Mouse (Mus musculus): ENCODE measurements around the gene Zfp148. TPM values are rescaled to one million over a fixed set of nuclear protein-coding genes. Genes with fewer than 3 reads are reported as not detected.
"Not testable (repeated sequence)": the region's sequence is repeated elsewhere in the genome, so short reads cannot be mapped to it uniquely, and the experiment has no call there.

Zfp148 gene
- 53.3 and 55.9 TPM in 2 replicates for polyA plus RNA-seq (2015; fragmentation: Nextera tagmentation; extraction: Ambion mirVana)

GRCm38 (mm10) chr16:33379944-33380881, at the start of gene Zfp148:
Gene Zfp148, plus strand, starts transcription at chr16:33380836.
- Histone ChIP-seq H3K9ac (peak within 1 kb of the TSS; percentile 90), H3K4me3 (replicated peaks) (peak within 1 kb of the TSS; percentile 85), H3K4me2 (peak within 1 kb of the TSS; percentile 76), H3K27ac (peak within 1 kb of the TSS; percentile 96)
- not testable (repeated sequence) for H3K4me1 ChIP-seq; H3K9me3 ChIP-seq; H3K27me3 ChIP-seq (replicated peaks); H3K36me3 ChIP-seq
- peak; percentile 88 for ATAC-seq (ENCODE audit: insufficient read depth, low FRiP score, low read depth)
- WGBS, result 2% methylated on average over 50 of the region's 50 CpGs

- H3K27me3 ChIP-seq (replicated peaks), result no peaks in the 10 kb centered on the region
- no peak overlapping the region for H3K9ac ChIP-seq
- H3K9me3 ChIP-seq, result no peaks in the 10 kb centered on the region
- H3K4me3 ChIP-seq (replicated peaks), result no peak overlapping the region
- no peaks in the 10 kb centered on the region for H3K36me3 ChIP-seq
- 0 out of 2 replicates have a peak, but pooled peaks cover 8% of the 10 kb centered on the region for H3K4me1 ChIP-seq
- H3K4me2 ChIP-seq, result no peak overlapping the region
- H3K27ac ChIP-seq, result no peak overlapping the region
- ATAC-seq (ENCODE audit: insufficient read depth, low FRiP score, low read depth), result no peak
- 72% methylated on average over 14 of the region's 14 CpGs for WGBS
Measured at GRCm38 (mm10) chr16:33333015-33333414, 47.6 kb upstream of the Zfp148 start.

GRCm38 (mm10) chr16:33337177-33337576, 43.5 kb upstream of the Zfp148 start:
- ATAC-seq (ENCODE audit: insufficient read depth, low FRiP score, low read depth), result peak; percentile 70; the same call in 1 of the 2 replicates
- Histone ChIP-seq H3K36me3 (no peaks in the 10 kb centered on the region), H3K4me3 (replicated peaks) (no peak overlapping the region), H3K9ac (no peak overlapping the region), H3K27ac (no peak overlapping the region), H3K27me3 (replicated peaks) (no peaks in the 10 kb centered on the region), H3K9me3 (no peaks in the 10 kb centered on the region), H3K4me2 (peak overlapping the region; percentile 38), H3K4me1 (0 out of 2 replicates have a peak, but pooled peaks cover 8% of the 10 kb centered on the region)
- 8% methylated on average over 8 of the region's 8 CpGs for WGBS

- Histone ChIP-seq H3K4me2 (peak overlapping the region; percentile 38), H3K4me1 (0 out of 2 replicates have a peak, but pooled peaks cover 8% of the 10 kb centered on the region), H3K9me3 (no peaks in the 10 kb centered on the region), H3K27me3 (replicated peaks) (no peaks in the 10 kb centered on the region), H3K36me3 (no peaks in the 10 kb centered on the region), H3K4me3 (replicated peaks) (no peak overlapping the region), H3K27ac (no peak overlapping the region), H3K9ac (no peak overlapping the region)
- ATAC-seq (ENCODE audit: insufficient read depth, low FRiP score, low read depth), result no peak
- 70% methylated on average over 10 of the region's 10 CpGs for WGBS
Measured at GRCm38 (mm10) chr16:33337681-33338080, 43.0 kb upstream of the Zfp148 start.

GRCm38 (mm10) chr16:33338492-33338891, 42.1 kb upstream of the Zfp148 start:
- H3K9me3 ChIP-seq, result no peaks in the 10 kb centered on the region
- WGBS, result 44% methylated on average over 4 of the region's 4 CpGs
- H3K27ac ChIP-seq, result no peak overlapping the region
- H3K36me3 ChIP-seq, result no peaks in the 10 kb centered on the region
- 0 out of 2 replicates have a peak, but pooled peaks cover 8% of the 10 kb centered on the region for H3K4me1 ChIP-seq
- no peak overlapping the region for H3K4me3 ChIP-seq (replicated peaks)
- H3K27me3 ChIP-seq (replicated peaks), result no peaks in the 10 kb centered on the region
- ATAC-seq (ENCODE audit: insufficient read depth, low FRiP score, low read depth), result no peak
- no peak overlapping the region for H3K9ac ChIP-seq
- H3K4me2 ChIP-seq, result no peak overlapping the region

GRCm38 (mm10) chr16:33339476-33339875, 41.2 kb upstream of the Zfp148 start:
- no peak for ATAC-seq (ENCODE audit: insufficient read depth, low FRiP score, low read depth)
- H3K4me2 ChIP-seq, result no peak overlapping the region
- no peaks in the 10 kb centered on the region for H3K36me3 ChIP-seq
- H3K27me3 ChIP-seq (replicated peaks), result no peaks in the 10 kb centered on the region
- H3K4me3 ChIP-seq (replicated peaks), result no peak overlapping the region
- H3K9me3 ChIP-seq, result no peaks in the 10 kb centered on the region
- H3K4me1 ChIP-seq, result 0 out of 2 replicates have a peak, but pooled peaks cover 8% of the 10 kb centered on the region
- no peak overlapping the region for H3K27ac ChIP-seq
- no peak overlapping the region for H3K9ac ChIP-seq
- WGBS, result 73% methylated on average over 2 of the region's 2 CpGs

- Histone ChIP-seq H3K27ac (no peak overlapping the region), H3K9ac (no peak overlapping the region), H3K4me2 (no peak overlapping the region), H3K36me3 (no peaks in the 10 kb centered on the region), H3K4me1 (0 out of 2 replicates have a peak, but pooled peaks cover 6% of the 10 kb centered on the region), H3K9me3 (no peaks in the 10 kb centered on the region), H3K4me3 (replicated peaks) (no peak overlapping the region), H3K27me3 (replicated peaks) (no peaks in the 10 kb centered on the region)
- WGBS, result 50% methylated on average over 1 of the region's 1 CpGs
- no peak for ATAC-seq (ENCODE audit: insufficient read depth, low FRiP score, low read depth)
Measured at GRCm38 (mm10) chr16:33342356-33342755, 38.3 kb upstream of the Zfp148 start.

- no peak for ATAC-seq (ENCODE audit: insufficient read depth, low FRiP score, low read depth)
- H3K27ac ChIP-seq, result no peak overlapping the region
- H3K4me1 ChIP-seq, result no peaks in the 10 kb centered on the region
- no peaks in the 10 kb centered on the region for H3K27me3 ChIP-seq (replicated peaks)
- WGBS, result 53% methylated on average over 5 of the region's 5 CpGs
- no peak overlapping the region for H3K4me3 ChIP-seq (replicated peaks)
- H3K9me3 ChIP-seq, result no peaks in the 10 kb centered on the region
- no peaks in the 10 kb centered on the region for H3K36me3 ChIP-seq
- no peak overlapping the region for H3K4me2 ChIP-seq
- H3K9ac ChIP-seq, result no peak overlapping the region
Measured at GRCm38 (mm10) chr16:33343106-33343505, 37.5 kb upstream of the Zfp148 start.

- no peaks in the 10 kb centered on the region for H3K9me3 ChIP-seq
- WGBS, result 82% methylated on average over 7 of the region's 7 CpGs
- no peak for ATAC-seq (ENCODE audit: insufficient read depth, low FRiP score, low read depth)
- no peaks in the 10 kb centered on the region for H3K36me3 ChIP-seq
- H3K27ac ChIP-seq, result no peak overlapping the region
- H3K4me2 ChIP-seq, result no peak overlapping the region
- H3K4me1 ChIP-seq, result no peaks in the 10 kb centered on the region
- no peak overlapping the region for H3K4me3 ChIP-seq (replicated peaks)
- no peaks in the 10 kb centered on the region for H3K27me3 ChIP-seq (replicated peaks)
- no peak overlapping the region for H3K9ac ChIP-seq
Measured at GRCm38 (mm10) chr16:33343601-33344000, 37.0 kb upstream of the Zfp148 start.

GRCm38 (mm10) chr16:33344379-33344778, 36.3 kb upstream of the Zfp148 start:
- Histone ChIP-seq H3K27ac (no peak overlapping the region), H3K36me3 (no peaks in the 10 kb centered on the region), H3K27me3 (replicated peaks) (no peaks in the 10 kb centered on the region), H3K4me2 (no peak overlapping the region), H3K9me3 (no peaks in the 10 kb centered on the region), H3K4me3 (replicated peaks) (no peak overlapping the region), H3K4me1 (no peaks in the 10 kb centered on the region), H3K9ac (no peak overlapping the region)
- 59% methylated on average over 9 of the region's 9 CpGs for WGBS
- no peak for ATAC-seq (ENCODE audit: insufficient read depth, low FRiP score, low read depth)

GRCm38 (mm10) chr16:33344875-33345274, 35.8 kb upstream of the Zfp148 start:
- H3K36me3 ChIP-seq, result no peaks in the 10 kb centered on the region
- 73% methylated on average over 4 of the region's 4 CpGs for WGBS

GRCm38 (mm10) chr16:33346376-33346775, 34.3 kb upstream of the Zfp148 start:
- Histone ChIP-seq H3K9me3 (no peaks in the 10 kb centered on the region), H3K36me3 (no peaks in the 10 kb centered on the region), H3K27ac (no peak overlapping the region; the same call in 1 of the 2 replicates), H3K4me2 (no peak overlapping the region), H3K27me3 (replicated peaks) (no peaks in the 10 kb centered on the region), H3K4me3 (replicated peaks) (no peak overlapping the region), H3K4me1 (no peaks in the 10 kb centered on the region), H3K9ac (no peak overlapping the region)
- ATAC-seq (ENCODE audit: insufficient read depth, low FRiP score, low read depth), result no peak
- 42% methylated on average over 3 of the region's 3 CpGs for WGBS

More at GRCm38 (mm10) chr16:33344875-33345274, 35.8 kb upstream of the Zfp148 start:
- no peaks in the 10 kb centered on the region for H3K27me3 ChIP-seq (replicated peaks)
- H3K27ac ChIP-seq, result no peak overlapping the region
- H3K9me3 ChIP-seq, result no peaks in the 10 kb centered on the region
- no peak overlapping the region for H3K4me3 ChIP-seq (replicated peaks)
- ATAC-seq (ENCODE audit: insufficient read depth, low FRiP score, low read depth), result no peak; the same call in 1 of the 2 replicates
- H3K9ac ChIP-seq, result no peak overlapping the region
- H3K4me2 ChIP-seq, result no peak overlapping the region
- H3K4me1 ChIP-seq, result no peaks in the 10 kb centered on the region

Measured in stomach, embryonic 15.5 days (tissue).